8 mouse cellular contexts compared by ENCODE assay signal in the genomic region with DNA sequence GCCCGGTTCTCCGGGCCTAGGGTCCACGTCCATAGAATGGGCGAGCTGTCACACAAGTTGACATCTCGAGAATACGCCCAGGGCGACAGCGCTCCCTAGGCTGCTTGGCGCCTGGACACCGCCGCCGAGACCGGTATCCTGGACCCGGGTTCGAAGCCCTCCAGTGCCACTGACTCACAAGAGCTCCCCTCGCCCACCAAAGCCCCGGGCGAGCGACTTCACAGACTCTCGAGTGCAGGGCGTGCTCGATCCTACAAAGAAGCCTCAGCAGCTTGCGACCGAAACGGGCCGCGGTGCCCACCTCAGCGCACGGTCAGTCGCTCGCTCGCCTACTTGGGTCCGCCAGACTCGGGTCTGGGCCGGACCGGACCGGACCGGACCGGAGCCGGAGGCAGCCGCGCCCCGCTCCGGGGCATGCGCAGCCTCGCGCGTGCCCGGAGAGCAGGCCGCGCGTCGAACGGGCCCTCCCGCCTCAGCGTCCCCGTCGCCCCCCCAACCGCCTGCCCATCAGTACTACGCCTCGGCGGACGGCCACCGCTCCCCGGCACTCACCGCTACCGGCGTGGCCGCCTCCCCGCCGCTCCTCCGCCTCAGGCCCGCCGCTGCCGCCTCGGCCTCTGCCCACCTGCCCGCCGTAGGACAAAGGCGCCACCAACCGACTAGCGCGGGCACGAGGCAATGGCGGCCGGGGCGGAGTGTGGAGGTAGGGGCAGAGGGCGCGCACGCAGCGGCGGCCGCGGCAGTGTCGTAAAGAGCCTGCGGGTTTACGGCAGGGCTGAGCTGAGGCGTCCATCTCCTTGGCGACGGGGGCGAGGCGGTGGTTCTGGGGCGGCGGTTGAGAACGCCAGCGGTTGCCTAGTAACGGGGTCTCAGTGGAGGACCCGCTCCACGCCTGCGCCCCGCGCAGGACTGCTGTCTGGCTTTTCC. TPM values are rescaled to one million over a fixed set of nuclear protein-coding genes. Genes with fewer than 3 reads are reported as not detected.
DNase-seq lines count a peak whose midpoint lies in the region; ATAC-seq and TF ChIP-seq lines count a peak whose summit lies in the region.

Gene Ncoa5 (minus strand): TSS at position 737 of the 927 bp plus-strand sequence.

- no peaks in the 10 kb centered on the region for H3K36me3 ChIP-seq in embryonic facial prominence, embryonic 14.5 days (ENCODE audit: control insufficient read depth, insufficient read depth, low read length)
- H3K36me3 ChIP-seq in limb, embryonic 14.5 days (ENCODE audit: control insufficient read depth, insufficient read depth, low read length) = no peaks in the 10 kb centered on the region
- H3K36me3 ChIP-seq in midbrain, postnatal 0 days (ENCODE audit: insufficient read depth, low read length) = no peaks in the 10 kb centered on the region

- H3K4me1 ChIP-seq in embryonic facial prominence, embryonic 14.5 days (ENCODE audit: control insufficient read depth, insufficient read depth, low read length) = peaks cover 17% of the 10 kb centered on the region
- peaks cover 17% of the 10 kb centered on the region for H3K4me1 ChIP-seq in limb, embryonic 14.5 days (ENCODE audit: control insufficient read depth, insufficient read depth, low read length)
- H3K4me1 ChIP-seq in midbrain, postnatal 0 days (ENCODE audit: insufficient read depth, low read length) = no peaks in the 10 kb centered on the region

- peak within 1 kb of the TSS; percentile 85 for H3K27ac ChIP-seq in embryonic facial prominence, embryonic 14.5 days (replicated peaks; ENCODE audit: low read depth, low read length)
- H3K27ac ChIP-seq in limb, embryonic 14.5 days (replicated peaks; ENCODE audit: low read depth, low read length) = peak within 1 kb of the TSS; percentile 86
- peak within 1 kb of the TSS; percentile 91 for H3K27ac ChIP-seq in midbrain, postnatal 0 days (ENCODE audit: low read depth, low read length)

- under 1% methylated on average over 66 of the region's 111 CpGs for WGBS in embryonic facial prominence, embryonic 14.5 days
- WGBS in limb, embryonic 14.5 days = under 1% methylated on average over 70 of the region's 111 CpGs
- WGBS in midbrain, postnatal 0 days = under 1% methylated on average over 78 of the region's 111 CpGs

- peak; percentile 36 for TF ChIP-seq CTCF in midbrain, postnatal 0 days (IDR thresholded peaks at IDR 0.05)

- peak; percentile 99 for ATAC-seq in embryonic facial prominence, embryonic 14.5 days (ENCODE audit: low read depth)
- ATAC-seq in limb, embryonic 14.5 days (ENCODE audit: low FRiP score, low read depth) = peak; percentile 95
- peak; percentile 97 for ATAC-seq in midbrain, postnatal 0 days (ENCODE audit: low FRiP score)

- H3K4me2 ChIP-seq in embryonic facial prominence, embryonic 14.5 days (ENCODE audit: low read depth, low read length) = peak within 1 kb of the TSS; percentile 87
- H3K4me2 ChIP-seq in limb, embryonic 14.5 days (replicated peaks; ENCODE audit: low read depth, low read length, severe bottlenecking) = peak within 1 kb of the TSS; percentile 71
- H3K4me2 ChIP-seq in midbrain, postnatal 0 days (ENCODE audit: low read depth, low read length, poor library complexity, severe bottlenecking) = peak within 1 kb of the TSS; percentile 66

- no peaks in the 10 kb centered on the region for H3K9me3 ChIP-seq in embryonic facial prominence, embryonic 14.5 days (ENCODE audit: control insufficient read depth, low read length)
- H3K9me3 ChIP-seq in limb, embryonic 14.5 days (ENCODE audit: control insufficient read depth, low read length) = no peaks in the 10 kb centered on the region
- no peaks in the 10 kb centered on the region for H3K9me3 ChIP-seq in midbrain, postnatal 0 days (ENCODE audit: low read length)

- H3K9ac ChIP-seq in embryonic facial prominence, embryonic 14.5 days (ENCODE audit: low read depth, low read length) = peak within 1 kb of the TSS; percentile 85
- H3K9ac ChIP-seq in limb, embryonic 14.5 days (ENCODE audit: low read depth, low read length, severe bottlenecking) = peak within 1 kb of the TSS; percentile 97
- peak within 1 kb of the TSS; percentile 85 for H3K9ac ChIP-seq in midbrain, postnatal 0 days (replicated peaks; ENCODE audit: low read length, poor library complexity, severe bottlenecking)

- DNase-seq in 3T3-L1 (ENCODE audit: low read depth, low spot score) = peak; percentile 98
- DNase-seq in adrenal gland, postnatal 4 days (ENCODE audit: low spot score in 2 of 2) = peak; percentile 87 to 96
- DNase-seq in embryonic facial prominence, embryonic 14.5 days (ENCODE audit: low spot score) = peak; percentile 99
- peak; percentile 98 for DNase-seq in heart, adult 8-10 months (ENCODE audit: low spot score)
- DNase-seq in kidney, adult 9 months = peak; percentile 98
- DNase-seq in limb, embryonic 14.5 days (ENCODE audit: low spot score) = peak; percentile 98
- DNase-seq in midbrain, postnatal 0 days (ENCODE audit: low spot score) = peak; percentile 99
- DNase-seq in spleen, postnatal 14 days (ENCODE audit: low spot score in 2 of 2) = peak; percentile 92 to 96

- no peaks in the 10 kb centered on the region for H3K27me3 ChIP-seq in embryonic facial prominence, embryonic 14.5 days (replicated peaks; ENCODE audit: control insufficient read depth, insufficient read depth, low read length)
- H3K27me3 ChIP-seq in limb, embryonic 14.5 days (ENCODE audit: control insufficient read depth, insufficient read depth, low read length) = no peaks in the 10 kb centered on the region
- H3K27me3 ChIP-seq in midbrain, postnatal 0 days (ENCODE audit: insufficient read depth, low read length) = no peaks in the 10 kb centered on the region

- 0 out of 2 replicates have a peak, but pooled peaks have one; percentile 60 for TF ChIP-seq POLR2A in limb, embryonic 14.5 days (IDR thresholded peaks at IDR 0.05; ENCODE audit: borderline replicate concordance, extremely low read depth, insufficient read depth, insufficient read length)

- H3K4me3 ChIP-seq in embryonic facial prominence, embryonic 14.5 days (ENCODE audit: low read depth, low read length) = peak within 1 kb of the TSS; percentile 74
- H3K4me3 ChIP-seq in limb, embryonic 14.5 days (replicated peaks; ENCODE audit: low read length) = peak within 1 kb of the TSS; percentile 98
- peak within 1 kb of the TSS; percentile 91 for H3K4me3 ChIP-seq in midbrain, postnatal 0 days (ENCODE audit: low read depth, low read length)

RNA-seq across cellular contexts. Expression of gene Ncoa5, which starts in this region (rescaled TPM):
- total RNA-seq in adrenal gland, postnatal 4 days (2021) = 10 to 100 TPM; 43.7 to 50.1 TPM
- polyA plus RNA-seq in embryonic facial prominence, embryonic 14.5 days (2014; fragmentation: Nextera tagmentation; extraction: Ambion mirVana) = 48.7 and 53.2 TPM in 2 replicates
- 10 to 100 TPM; 15.2 to 18.9 (median 18.6) TPM for total RNA-seq in heart, adult 8-10 months (2022)
- 77.3 and 86.3 TPM in 2 replicates for polyA plus RNA-seq in limb, embryonic 14.5 days (2012; rRNA removed)
- 58.7 and 68.1 TPM in 2 replicates for polyA plus RNA-seq in limb, embryonic 14.5 days (2014; fragmentation: Nextera tagmentation; extraction: Ambion mirVana)
- total RNA-seq in midbrain, postnatal 0 days (2014; rRNA removed) = 74.5 and 79.2 TPM in 2 replicates
- polyA plus RNA-seq in midbrain, postnatal 0 days (2015; fragmentation: Nextera tagmentation; extraction: Ambion mirVana) = 54.3 and 65.5 TPM in 2 replicates

Comparison
In these comparisons a context has a peak if more than half of its experiments do, and no peak if none do; other contexts are left out.
1. Peak in every context shown above with its lines: DNase-seq, ATAC-seq, H3K4me3 ChIP-seq and H3K27ac ChIP-seq.